Mouse (Mus musculus) bone marrow macrophage, adult 2 months (primary cell): ENCODE measurements around the gene Snx30. TPM values are rescaled to one million over a fixed set of nuclear protein-coding genes. Genes with fewer than 3 reads are reported as not detected.

Experiments used
- H3K27ac ChIP-seq: 2 replicates; pipeline ENCODE4 v1.5.1; 2012; ENCODE audit warnings: low read depth, low read length; ENCODE audit not compliant: insufficient read depth
- H3K4me1 ChIP-seq: 2 replicates; pipeline ENCODE4 v1.6.1; 2012; ENCODE audit warnings: low read length; ENCODE audit not compliant: control insufficient read depth, insufficient read depth
- H3K4me3 ChIP-seq: 2 replicates; pipeline ENCODE4 v1.5.1; 2012; ENCODE audit warnings: mild to moderate bottlenecking, low read length, moderate library complexity; ENCODE audit not compliant: insufficient read depth
- CTCF ChIP-seq: IDR thresholded peaks from 2 replicates; pipeline ENCODE4 v1.5.1; 2012; ENCODE audit warnings: low read depth, mild to moderate bottlenecking, low read length, moderate library complexity
- POLR2A ChIP-seq: IDR thresholded peaks from 2 replicates; pipeline ENCODE4 v1.6.1; 2012; ENCODE audit warnings: mild to moderate bottlenecking, low read depth, low read length, borderline replicate concordance
- polyA plus RNA-seq: library from polyadenylated mRNA; stranded (reverse); fragments of >200 nt; gene quantifications from 2 replicates; pipeline ENCODE4 v1.2.4, GENCODE M21; 2012; ENCODE audit not compliant: missing spikeins, insufficient read depth, insufficient read length

Gene Snx30
- polyA plus RNA-seq, 1 experiment: 29.7 TPM

GRCm38 (mm10) chr4:59821516-59821915 is 15.9 kb downstream of the Snx30 start:
- H3K27ac ChIP-seq: no peak overlapping the region
- no peak overlapping the region for H3K4me3 ChIP-seq
- peaks cover 70% of the 10 kb centered on the region for H3K4me1 ChIP-seq
- TF ChIP-seq POLR2A (no peak), CTCF (no peak)

- H3K4me3 ChIP-seq: no peak overlapping the region
- no peak for TF ChIP-seq CTCF
- no peak for TF ChIP-seq POLR2A
- peaks cover 71% of the 10 kb centered on the region for H3K4me1 ChIP-seq
- peak overlapping the region; percentile 8; the same call in 1 of the 2 replicates for H3K27ac ChIP-seq
These were observed 16.5 kb downstream of the Snx30 start for GRCm38 (mm10) chr4:59822119-59822518.

- Histone ChIP-seq H3K4me1 (peaks cover 66% of the 10 kb centered on the region), H3K4me3 (no peak overlapping the region), H3K27ac (peak overlapping the region; percentile 47)
- TF ChIP-seq CTCF (no peak), POLR2A (no peak)
These were observed 17.8 kb downstream of the Snx30 start for GRCm38 (mm10) chr4:59823470-59823869.

- no peak for TF ChIP-seq CTCF
- no peak for TF ChIP-seq POLR2A
- H3K27ac ChIP-seq: no peak overlapping the region
- H3K4me1 ChIP-seq: peaks cover 52% of the 10 kb centered on the region
- no peak overlapping the region for H3K4me3 ChIP-seq
These were observed 19.2 kb downstream of the Snx30 start for GRCm38 (mm10) chr4:59824860-59825259.

- H3K27ac ChIP-seq: no peak overlapping the region
- H3K4me1 ChIP-seq: peaks cover 48% of the 10 kb centered on the region
- no peak overlapping the region for H3K4me3 ChIP-seq
- TF ChIP-seq CTCF (no peak), POLR2A (no peak)
These were observed 20.0 kb downstream of the Snx30 start for GRCm38 (mm10) chr4:59825634-59826033.

GRCm38 (mm10) chr4:59826381-59826780 is 20.7 kb downstream of the Snx30 start:
- no peak overlapping the region for H3K4me3 ChIP-seq
- no peak overlapping the region for H3K27ac ChIP-seq
- peaks cover 45% of the 10 kb centered on the region for H3K4me1 ChIP-seq
- TF ChIP-seq POLR2A (no peak), CTCF (no peak)

- TF ChIP-seq POLR2A (no peak), CTCF (no peak)
- Histone ChIP-seq H3K27ac (no peak overlapping the region), H3K4me3 (no peak overlapping the region), H3K4me1 (peaks cover 30% of the 10 kb centered on the region)
These were observed 23.4 kb downstream of the Snx30 start for GRCm38 (mm10) chr4:59829072-59829471.

GRCm38 (mm10) chr4:59831038-59831437 is 25.4 kb downstream of the Snx30 start:
- no peak overlapping the region for H3K27ac ChIP-seq
- no peak overlapping the region for H3K4me3 ChIP-seq

GRCm38 (mm10) chr4:59832810-59833209 is 27.2 kb downstream of the Snx30 start:
- Histone ChIP-seq H3K4me1 (peaks cover 7% of the 10 kb centered on the region), H3K4me3 (no peak overlapping the region), H3K27ac (no peak overlapping the region)
- TF ChIP-seq CTCF (no peak), POLR2A (no peak)

More at GRCm38 (mm10) chr4:59831038-59831437, 25.4 kb downstream of the Snx30 start:
- TF ChIP-seq CTCF (no peak), POLR2A (no peak)
- H3K4me1 ChIP-seq: peaks cover 13% of the 10 kb centered on the region

GRCm38 (mm10) chr4:59837659-59838058 is 32.0 kb downstream of the Snx30 start:
- no peak for TF ChIP-seq CTCF
- no peak for TF ChIP-seq POLR2A
- peaks cover 22% of the 10 kb centered on the region for H3K4me1 ChIP-seq
- peak overlapping the region; percentile 14; the same call in 1 of the 2 replicates for H3K4me3 ChIP-seq
- peak overlapping the region; percentile 91 for H3K27ac ChIP-seq

- H3K4me1 ChIP-seq: peaks cover 42% of the 10 kb centered on the region
- no peak overlapping the region for H3K4me3 ChIP-seq
- no peak overlapping the region; the same call in 1 of the 2 replicates for H3K27ac ChIP-seq
- no peak for TF ChIP-seq POLR2A
- no peak for TF ChIP-seq CTCF
These were observed 39.0 kb downstream of the Snx30 start for GRCm38 (mm10) chr4:59844460-59845244.
